Mouse (Mus musculus) liver, embryonic 15.5 days (tissue): ENCODE measurements at regions not wholly inside any gene's neighbourhood (a gene's known extent, or its start where the extent isn't known, plus 50 kb on each side); places are given as distances from the start of the nearest gene placed in this dataset.

Experiments
- ATAC-seq: fragments of 200-750 bp; cut with Nextera tagmentation; 2 replicates; pipeline ENCODE4 v1.8.0; 2017; ENCODE audit warnings: moderate number of reproducible peaks, mild to moderate bottlenecking, moderate library complexity; ENCODE audit not compliant: insufficient read depth
- H3K27ac ChIP-seq: fragments of 300-500 bp; sonication (generic); replicated peaks from 2 replicates; pipeline ENCODE4 v1.5.1; 2015; ENCODE audit warnings: mild to moderate bottlenecking, inconsistent platforms
- H3K27me3 ChIP-seq: fragments of 300-500 bp; sonication (generic); 2 replicates; pipeline ENCODE4 v1.6.1; 2015; ENCODE audit warnings: mild to moderate bottlenecking, inconsistent platforms
- H3K36me3 ChIP-seq: fragments of 300-500 bp; sonication (generic); replicated peaks from 2 replicates; pipeline ENCODE4 v1.6.1; 2015; ENCODE audit warnings: moderate library complexity, mild to moderate bottlenecking, inconsistent platforms
- H3K4me1 ChIP-seq: fragments of 300-500 bp; sonication (generic); replicated peaks from 2 replicates; pipeline ENCODE4 v1.6.1; 2015; ENCODE audit warnings: inconsistent platforms
- H3K4me2 ChIP-seq: fragments of 300-500 bp; sonication (generic); 2 replicates; pipeline ENCODE4 v1.6.1; 2015; ENCODE audit warnings: moderate library complexity, mild to moderate bottlenecking, inconsistent platforms
- H3K4me3 ChIP-seq: fragments of 300-500 bp; sonication (generic); replicated peaks from 2 replicates; pipeline ENCODE4 v1.5.1; 2015; ENCODE audit warnings: mild to moderate bottlenecking, inconsistent platforms
- H3K9ac ChIP-seq: fragments of 300-500 bp; sonication (generic); 2 replicates; pipeline ENCODE4 v1.6.1; 2015; ENCODE audit warnings: moderate library complexity, mild to moderate bottlenecking, inconsistent platforms
- H3K9me3 ChIP-seq: fragments of 300-500 bp; sonication (generic); replicated peaks from 2 replicates; pipeline ENCODE4 v1.6.1; 2016; ENCODE audit warnings: inconsistent platforms
- WGBS: fragments of 180-500 bp; shearing (Covaris S2); methylation state at CpG from one replicate; pipeline ENCODE4 v1.1.7; 2015; ENCODE audit warnings: mixed read lengths; ENCODE audit not compliant: insufficient replicate concordance; 5-methylcytosine and 5-hydroxymethylcytosine counted together

- no peaks in the 10 kb centered on the region for H3K27me3 ChIP-seq
These were observed 343.2 kb downstream of the Nuak1 start for GRCm38 (mm10) chr10:84097196-84097595.

GRCm38 (mm10) chr10:84103985-84104384, 336.4 kb downstream of the Nuak1 start:
- WGBS: 71% methylated on average over 7 of the region's 7 CpGs
- Histone ChIP-seq H3K4me1 (no peaks in the 10 kb centered on the region), H3K27ac (no peak overlapping the region), H3K9ac (no peak overlapping the region), H3K9me3 (no peaks in the 10 kb centered on the region), H3K4me3 (no peak overlapping the region), H3K4me2 (no peak overlapping the region), H3K27me3 (no peaks in the 10 kb centered on the region), H3K36me3 (no peaks in the 10 kb centered on the region)
- ATAC-seq: no peak

More at GRCm38 (mm10) chr10:84097196-84097595, 343.2 kb downstream of the Nuak1 start:
- 34% methylated on average over 5 of the region's 5 CpGs for WGBS
- Histone ChIP-seq H3K4me3 (no peak overlapping the region), H3K36me3 (no peaks in the 10 kb centered on the region), H3K4me1 (no peaks in the 10 kb centered on the region), H3K9me3 (no peaks in the 10 kb centered on the region), H3K27ac (no peak overlapping the region), H3K4me2 (no peak overlapping the region), H3K9ac (no peak overlapping the region)
- no peak for ATAC-seq

- WGBS: 62% methylated on average over 6 of the region's 6 CpGs
- H3K4me2 ChIP-seq: no peak overlapping the region
- no peaks in the 10 kb centered on the region for H3K36me3 ChIP-seq
- no peak overlapping the region for H3K9ac ChIP-seq
- H3K27me3 ChIP-seq: no peaks in the 10 kb centered on the region
- H3K9me3 ChIP-seq: no peaks in the 10 kb centered on the region
- ATAC-seq: no peak
- H3K4me3 ChIP-seq: no peak overlapping the region
- H3K4me1 ChIP-seq: no peaks in the 10 kb centered on the region
- H3K27ac ChIP-seq: no peak overlapping the region
These were observed 335.8 kb downstream of the Nuak1 start for GRCm38 (mm10) chr10:84104556-84104955.

GRCm38 (mm10) chr10:84109680-84110371, 330.6 kb downstream of the Nuak1 start:
- no peak overlapping the region for H3K9ac ChIP-seq
- H3K36me3 ChIP-seq: no peaks in the 10 kb centered on the region
- H3K27ac ChIP-seq: no peak overlapping the region
- no peak for ATAC-seq
- 48% methylated on average over 7 of the region's 7 CpGs for WGBS
- no peaks in the 10 kb centered on the region for H3K9me3 ChIP-seq
- no peak overlapping the region for H3K4me2 ChIP-seq
- no peak overlapping the region for H3K4me3 ChIP-seq
- no peaks in the 10 kb centered on the region for H3K4me1 ChIP-seq
- no peaks in the 10 kb centered on the region for H3K27me3 ChIP-seq

GRCm38 (mm10) chr10:84110372-84110985, 329.9 kb downstream of the Nuak1 start:
- H3K4me3 ChIP-seq: no peak overlapping the region
- no peaks in the 10 kb centered on the region for H3K27me3 ChIP-seq
- no peak overlapping the region for H3K9ac ChIP-seq
- no peak for ATAC-seq
- H3K4me1 ChIP-seq: no peaks in the 10 kb centered on the region
- no peaks in the 10 kb centered on the region for H3K9me3 ChIP-seq
- 21% methylated on average over 4 of the region's 4 CpGs for WGBS
- H3K27ac ChIP-seq: no peak overlapping the region
- H3K4me2 ChIP-seq: no peak overlapping the region
- no peaks in the 10 kb centered on the region for H3K36me3 ChIP-seq

GRCm38 (mm10) chr10:84111502-84111901, 328.9 kb downstream of the Nuak1 start:
- Histone ChIP-seq H3K27me3 (no peaks in the 10 kb centered on the region), H3K4me2 (no peak overlapping the region), H3K4me1 (no peaks in the 10 kb centered on the region), H3K36me3 (no peaks in the 10 kb centered on the region), H3K9me3 (no peaks in the 10 kb centered on the region), H3K4me3 (no peak overlapping the region), H3K9ac (no peak overlapping the region), H3K27ac (no peak overlapping the region)
- no peak for ATAC-seq
- WGBS: 47% methylated on average over 5 of the region's 5 CpGs

GRCm38 (mm10) chr10:84111909-84112308, 328.5 kb downstream of the Nuak1 start:
- Histone ChIP-seq H3K36me3 (no peaks in the 10 kb centered on the region), H3K9me3 (no peaks in the 10 kb centered on the region), H3K27ac (no peak overlapping the region), H3K27me3 (no peaks in the 10 kb centered on the region), H3K4me2 (no peak overlapping the region), H3K9ac (no peak overlapping the region), H3K4me3 (no peak overlapping the region), H3K4me1 (no peaks in the 10 kb centered on the region)
- 55% methylated on average over 5 of the region's 5 CpGs for WGBS
- no peak for ATAC-seq

- Histone ChIP-seq H3K27me3 (no peaks in the 10 kb centered on the region), H3K9ac (no peak overlapping the region), H3K4me3 (no peak overlapping the region), H3K4me1 (no peaks in the 10 kb centered on the region), H3K9me3 (no peaks in the 10 kb centered on the region), H3K4me2 (no peak overlapping the region), H3K27ac (no peak overlapping the region), H3K36me3 (no peaks in the 10 kb centered on the region)
- 63% methylated on average over 8 of the region's 8 CpGs for WGBS
- ATAC-seq: no peak
These were observed 320.3 kb downstream of the Nuak1 start for GRCm38 (mm10) chr10:84119952-84120550.

- no peaks in the 10 kb centered on the region for H3K27me3 ChIP-seq
- no peaks in the 10 kb centered on the region for H3K9me3 ChIP-seq
- H3K4me1 ChIP-seq: no peaks in the 10 kb centered on the region
- ATAC-seq: no peak
- H3K27ac ChIP-seq: no peak overlapping the region
- no peak overlapping the region for H3K9ac ChIP-seq
- no peaks in the 10 kb centered on the region for H3K36me3 ChIP-seq
- H3K4me3 ChIP-seq: no peak overlapping the region
- no peak overlapping the region for H3K4me2 ChIP-seq
- 49% methylated on average over 4 of the region's 4 CpGs for WGBS
These were observed 303.3 kb downstream of the Nuak1 start for GRCm38 (mm10) chr10:84137019-84137658.

- ATAC-seq: no peak
- no peaks in the 10 kb centered on the region for H3K9me3 ChIP-seq
- H3K9ac ChIP-seq: no peak overlapping the region
These were observed 297.5 kb downstream of the Nuak1 start for GRCm38 (mm10) chr10:84142741-84143454.

More at GRCm38 (mm10) chr10:84142741-84143454, 297.5 kb downstream of the Nuak1 start:
- 44% methylated on average over 8 of the region's 8 CpGs for WGBS
- Histone ChIP-seq H3K27ac (no peak overlapping the region), H3K27me3 (no peaks in the 10 kb centered on the region), H3K4me3 (no peak overlapping the region), H3K4me1 (no peaks in the 10 kb centered on the region), H3K4me2 (no peak overlapping the region), H3K36me3 (no peaks in the 10 kb centered on the region)
